Mouse (Mus musculus): ENCODE measurements at regions not wholly inside any gene's neighbourhood (a gene's known extent, or its start where the extent isn't known, plus 50 kb on each side); places are given as distances from the start of the nearest gene placed in this dataset.

GRCm38 (mm10) chr14:48046831-48047230, 73.8 kb upstream of the Peli2 start:
- no peak for TF ChIP-seq POLR2A (IDR thresholded peaks at IDR 0.05; ENCODE audit: insufficient read depth, low read length)
- TF ChIP-seq EP300 (IDR thresholded peaks at IDR 0.05; ENCODE audit: insufficient read depth, low read depth, low read length) = no peak
- TF ChIP-seq CTCF (IDR thresholded peaks at IDR 0.05; ENCODE audit: low read depth, low read length) = no peak
